Mouse (Mus musculus): Measurements from ENCODE around the gene Loxl1.

DNA sequence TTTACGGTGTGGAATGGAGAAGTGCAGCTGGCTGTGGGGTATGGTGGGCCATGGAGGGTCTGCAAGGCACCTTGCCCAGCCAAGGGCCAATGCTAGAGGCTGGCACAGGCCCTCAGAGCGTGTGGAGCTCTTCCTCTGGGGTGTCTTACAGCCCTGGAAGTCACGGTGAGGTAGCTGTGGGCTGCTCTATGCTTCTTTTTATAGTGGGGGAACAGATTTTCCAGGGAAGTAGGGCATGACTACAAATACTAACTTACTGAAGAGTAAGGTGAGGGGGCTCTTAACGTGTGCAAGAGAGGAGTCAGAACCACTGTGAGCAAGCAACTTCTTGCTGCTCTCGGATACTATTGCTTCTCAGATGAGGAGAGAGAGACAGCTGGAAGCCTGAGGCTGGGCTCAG lies 50.5 kb downstream of the Loxl1 start:
- TF ChIP-seq POLR2A (IDR thresholded peaks at IDR 0.05; ENCODE audit: insufficient read depth, low read depth, low read length) (no peak), CTCF (IDR thresholded peaks at IDR 0.05) (no peak), EP300 (IDR thresholded peaks at IDR 0.05; ENCODE audit: insufficient read depth, low read depth, low read length) (no peak)

Data from heart, adult 2 months (tissue).